Mouse (Mus musculus): ENCODE measurements around the gene Olfml3.

Olfml3 gene

GRCm38 (mm10) chr3:103755351-103755750 is 17.6 kb upstream of the Olfml3 start:
- ChIA-PET POLR2A (interaction anchor here in 1 of 4 experiments (0.6 to 1.5 kb wide), 5 partner anchors 9 to 159 kb away, joined by 3 to 4 read pairs (median 4); partner anchors contain the start of gene Rsbn1), CTCF (no interaction called here)

GRCm38 (mm10) chr3:103751558-103751957 is 13.8 kb upstream of the Olfml3 start:
- ChIA-PET CTCF (interaction anchor here in 1 of 4 experiments (0.6 kb wide), 1 partner anchor 323 kb away, joined by 3 read pairs; no protein-coding TSS in a partner anchor), POLR2A (interaction anchor here in 2 of 4 experiments (1.2 to 1.6 kb wide), 2 partner anchors 9 to 13 kb away, joined by 3 to 5 read pairs; no protein-coding TSS in a partner anchor)

- CTCF ChIA-PET, result no interaction called here
- POLR2A ChIA-PET, result interaction anchor here in 1 of 4 experiments (1.4 kb wide), 1 partner anchor 12 kb away, joined by 3 read pairs; no protein-coding TSS in a partner anchor
Measured at GRCm38 (mm10) chr3:103746711-103747110, 8.9 kb upstream of the Olfml3 start.

- CTCF ChIA-PET, result interaction anchor here in 2 of 4 experiments (0.6 to 1.1 kb wide), 2 partner anchors 11 to 305 kb away, joined by 4 read pairs; no protein-coding TSS in a partner anchor
- POLR2A ChIA-PET, result interaction anchor here in 2 of 4 experiments (0.6 to 1.2 kb wide), 3 partner anchors 13 to 341 kb away, joined by 3 to 5 read pairs (median 4); no protein-coding TSS in a partner anchor
Measured at GRCm38 (mm10) chr3:103745001-103745770, 7.4 kb upstream of the Olfml3 start.

GRCm38 (mm10) chr3:103743208-103743607 is 5.4 kb upstream of the Olfml3 start:
- ChIA-PET CTCF (interaction anchor here in 2 of 4 experiments (0.6 to 1.3 kb wide), 3 partner anchors 311 to 447 kb away, joined by 3 to 11 read pairs (median 3); no protein-coding TSS in a partner anchor), POLR2A (interaction anchor here in 1 of 4 experiments (1.1 kb wide), 1 partner anchor 10 kb away, joined by 4 read pairs; no protein-coding TSS in a partner anchor)

- CTCF ChIA-PET, result interaction anchor here in 1 of 4 experiments (2.6 kb wide), 1 partner anchor 116 kb away, joined by 8 read pairs; no protein-coding TSS in a partner anchor
- POLR2A ChIA-PET, result interaction anchor here in 1 of 4 experiments (0.7 kb wide), 1 partner anchor 133 kb away, joined by 3 read pairs; no protein-coding TSS in a partner anchor
Measured at GRCm38 (mm10) chr3:103740342-103740741, 2.5 kb upstream of the Olfml3 start.

- ChIA-PET POLR2A (interaction anchor here in 3 of 4 experiments (0.6 to 2.3 kb wide), 3 partner anchors 143 to 199 kb away, joined by 3 to 5 read pairs (median 4); no protein-coding TSS in a partner anchor), CTCF (interaction anchor here (0.6 to 2.6 kb wide), 9 partner anchors 91 to 963 kb away, joined by 3 to 10 read pairs (median 5); no protein-coding TSS in a partner anchor)
Measured at GRCm38 (mm10) chr3:103739329-103739728, 1.5 kb upstream of the Olfml3 start, which contains the start of gene Gm10964. Gene Gm10964 (plus strand): TSS chr3:103739366.

- CTCF ChIA-PET, result interaction anchor here (0.5 to 2.5 kb wide), 44 partner anchors 15 to 1533 kb away, joined by 3 to 22 read pairs (median 4); partner anchors contain the start of genes Ap4b1 (in 1 of the 4), Dclre1b (in 1 of the 4) and Gm43064 (in 1 of the 4)
- POLR2A ChIA-PET, result interaction anchor here in 3 of 4 experiments (0.6 to 2.3 kb wide), 13 partner anchors 16 to 641 kb away, joined by 3 to 5 read pairs (median 3); no protein-coding TSS in a partner anchor
Measured at GRCm38 (mm10) chr3:103737061-103737754, 593 bp downstream of the Olfml3 start.

- ChIA-PET POLR2A (interaction anchor here in 2 of 4 experiments (0.6 to 0.9 kb wide), 5 partner anchors 13 to 208 kb away, joined by 3 to 4 read pairs (median 3); no protein-coding TSS in a partner anchor), CTCF (interaction anchor here in 2 of 4 experiments (0.6 to 1.4 kb wide), 4 partner anchors 17 to 353 kb away, joined by 3 to 11 read pairs (median 4); no protein-coding TSS in a partner anchor)
Measured at GRCm38 (mm10) chr3:103735776-103736600, 1.8 kb downstream of the Olfml3 start.

- CTCF ChIA-PET, result interaction anchor here in 3 of 4 experiments (1.1 to 1.4 kb wide), 3 partner anchors 194 to 352 kb away, joined by 3 to 5 read pairs (median 4); no protein-coding TSS in a partner anchor
Measured at GRCm38 (mm10) chr3:103734696-103735519, 2.9 kb downstream of the Olfml3 start.

GRCm38 (mm10) chr3:103733799-103734695 is 3.8 kb downstream of the Olfml3 start:
- ChIA-PET CTCF (interaction anchor here in 2 of 4 experiments (0.7 to 1.4 kb wide), 3 partner anchors 193 to 351 kb away, joined by 3 to 5 read pairs (median 4); no protein-coding TSS in a partner anchor), POLR2A (interaction anchor here in 1 of 4 experiments (0.8 to 1.4 kb wide), 3 partner anchors 12 to 91 kb away, joined by 3 to 4 read pairs (median 3); no protein-coding TSS in a partner anchor)

More at GRCm38 (mm10) chr3:103734696-103735519, 2.9 kb downstream of the Olfml3 start:
- POLR2A ChIA-PET, result interaction anchor here in 2 of 4 experiments (0.8 to 1.4 kb wide), 4 partner anchors 11 to 92 kb away, joined by 3 read pairs; no protein-coding TSS in a partner anchor

GRCm38 (mm10) chr3:103733176-103733575 is 4.6 kb downstream of the Olfml3 start:
- CTCF ChIA-PET, result interaction anchor here in 2 of 4 experiments (0.6 to 0.7 kb wide), 2 partner anchors 192 kb away, joined by 3 to 4 read pairs; no protein-coding TSS in a partner anchor

GRCm38 (mm10) chr3:103732116-103732515 is 5.7 kb downstream of the Olfml3 start:
- POLR2A ChIA-PET, result interaction anchor here in 1 of 4 experiments (1.1 kb wide), 1 partner anchor 12 kb away, joined by 3 read pairs; no protein-coding TSS in a partner anchor
- CTCF ChIA-PET, result no interaction called here

More at GRCm38 (mm10) chr3:103733176-103733575, 4.6 kb downstream of the Olfml3 start:
- POLR2A ChIA-PET, result interaction anchor here in 1 of 4 experiments (0.6 to 1.1 kb wide), 4 partner anchors 11 to 198 kb away, joined by 3 to 4 read pairs (median 3); no protein-coding TSS in a partner anchor

GRCm38 (mm10) chr3:103729850-103730249 is 8.0 kb downstream of the Olfml3 start:
- CTCF ChIA-PET, result interaction anchor here in 1 of 4 experiments (0.6 kb wide), 1 partner anchor 370 kb away, joined by 3 read pairs; no protein-coding TSS in a partner anchor
- POLR2A ChIA-PET, result interaction anchor here in 2 of 4 experiments (1.1 to 1.6 kb wide), 2 partner anchors 8 to 9 kb away, joined by 4 read pairs; partner anchors contain the start of gene Olfml3 (in 2 of the 2)
